Comparison of ENCODE assay signal across 37 mouse cellular contexts in the genomic region with DNA sequence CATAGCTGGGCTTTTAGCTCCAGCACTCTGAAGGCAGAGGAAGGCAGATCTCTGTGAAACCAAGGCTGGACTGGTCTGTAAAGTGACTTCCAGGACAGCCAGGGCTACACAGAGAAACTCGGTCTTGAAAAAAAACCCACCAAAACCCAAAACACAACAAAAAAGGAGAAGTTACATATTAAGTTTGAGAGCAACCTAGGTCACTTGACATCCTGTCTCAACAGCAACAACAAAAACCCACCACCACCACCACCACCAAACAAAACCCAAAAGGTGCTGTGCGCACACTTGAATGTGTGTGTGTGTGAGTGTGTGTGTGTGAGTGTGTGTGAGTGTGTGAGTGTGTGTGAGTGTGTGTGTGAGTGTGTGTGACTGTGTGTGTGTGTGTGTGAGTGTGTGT. TPM values are rescaled to one million over a fixed set of nuclear protein-coding genes. Genes with fewer than 3 reads are reported as not detected.
DNase-seq lines count a peak whose midpoint lies in the region; ATAC-seq and TF ChIP-seq lines count a peak whose summit lies in the region.
"Had no signal": no experiment of that assay in that cellular context is flagged by ENCODE, and none has a peak within 500 bp of the region (broad histone marks: within the 10 kb centered on the region; RNA-seq: fewer than 3 reads in every experiment).

No protein-coding gene starts in this region.

- no peak for TF ChIP-seq POLR2A in spleen, adult 2 months (IDR thresholded peaks at IDR 0.05; ENCODE audit: low read depth, low read length)
- no peak for TF ChIP-seq POLR2A in bone marrow, adult 2 months (IDR thresholded peaks at IDR 0.05; ENCODE audit: borderline replicate concordance, control insufficient read depth, low read depth, low read length)

- H3K36me3 ChIP-seq in spleen, adult 2 months (ENCODE audit: control insufficient read depth, insufficient read depth, low read length) = no peaks in the 10 kb centered on the region
- H3K36me3 ChIP-seq in midbrain, embryonic 15.5 days (replicated peaks) = no peaks in the 10 kb centered on the region
- H3K36me3 ChIP-seq in forebrain, embryonic 12.5 days (replicated peaks) = no peaks in the 10 kb centered on the region
- H3K36me3 ChIP-seq: embryonic facial prominence, embryonic 13.5 days; forebrain, embryonic 10.5 days; heart, embryonic 13.5 days; liver, embryonic 13.5 days; neural tube, embryonic 15.5 days had no signal

- DNase-seq in spleen, adult 2 months (ENCODE audit: low read depth in 1 of 2, low spot score in 2 of 2) = peak in 1 of 2 experiments; percentile 52
- DNase-seq in spleen, adult 18-20 months = no peak
- DNase-seq in adrenal gland, postnatal 10 days = no peak
- DNase-seq: adrenal gland, adult 8-10 months; cerebellum, adult 11-12 months; cerebellum, adult 9-11 months; forebrain, postnatal 0 days; heart, postnatal 10 days; kidney, adult 8-10 months; kidney, postnatal 4 days; left cerebral cortex, postnatal 4 days; liver, embryonic 13.5 days; lung, adult 18-20 months; lung, postnatal 4 days; midbrain, embryonic 14.5 days; right cerebral cortex, postnatal 25 days had no signal

- H3K4me3 ChIP-seq in spleen, adult 2 months (ENCODE audit: extremely low read depth, insufficient read depth, insufficient read length) = no peak overlapping the region
- no peak overlapping the region for H3K4me3 ChIP-seq in bone marrow, adult 2 months (replicated peaks; ENCODE audit: control insufficient read depth, low read depth, low read length)
- no peak overlapping the region for H3K4me3 ChIP-seq in midbrain, embryonic 15.5 days
- no peak overlapping the region for H3K4me3 ChIP-seq in forebrain, embryonic 12.5 days (replicated peaks)
- H3K4me3 ChIP-seq: embryonic facial prominence, embryonic 13.5 days; forebrain, embryonic 10.5 days; heart, embryonic 13.5 days; liver, embryonic 13.5 days; neural tube, embryonic 15.5 days had no signal

- no peaks in the 10 kb centered on the region for H3K9me3 ChIP-seq in midbrain, embryonic 15.5 days
- H3K9me3 ChIP-seq in forebrain, embryonic 12.5 days = no peaks in the 10 kb centered on the region
- H3K9me3 ChIP-seq: embryonic facial prominence, embryonic 13.5 days; forebrain, embryonic 10.5 days; heart, embryonic 13.5 days; liver, embryonic 13.5 days; neural tube, embryonic 15.5 days had no signal

- H3K4me2 ChIP-seq in midbrain, embryonic 15.5 days = no peak overlapping the region
- H3K4me2 ChIP-seq in forebrain, embryonic 12.5 days = no peak overlapping the region
- H3K4me2 ChIP-seq: embryonic facial prominence, embryonic 13.5 days; heart, embryonic 13.5 days; liver, embryonic 13.5 days; neural tube, embryonic 15.5 days had no signal

- peak overlapping the region; percentile 56 for H3K27ac ChIP-seq in spleen, adult 2 months (ENCODE audit: insufficient read depth, low read length)
- peak overlapping the region; percentile 38; the same call in 1 of the 2 replicates for H3K27ac ChIP-seq in bone marrow, adult 2 months (ENCODE audit: control insufficient read depth, insufficient read depth, low read depth, low read length, poor library complexity)
- no peak overlapping the region for H3K27ac ChIP-seq in midbrain, embryonic 15.5 days
- no peak overlapping the region for H3K27ac ChIP-seq in forebrain, embryonic 12.5 days
- H3K27ac ChIP-seq: embryonic facial prominence, embryonic 13.5 days; forebrain, embryonic 10.5 days; heart, embryonic 13.5 days; hindbrain, postnatal 0 days; kidney, postnatal 0 days; liver, embryonic 13.5 days; neural tube, embryonic 15.5 days had no signal

- H3K27me3 ChIP-seq in spleen, adult 2 months (ENCODE audit: control insufficient read depth, insufficient read depth, low read length) = no peaks in the 10 kb centered on the region
- H3K27me3 ChIP-seq in midbrain, embryonic 15.5 days (replicated peaks) = no peaks in the 10 kb centered on the region
- H3K27me3 ChIP-seq in forebrain, embryonic 12.5 days = no peaks in the 10 kb centered on the region
- H3K27me3 ChIP-seq: embryonic facial prominence, embryonic 13.5 days; heart, embryonic 13.5 days; neural tube, embryonic 15.5 days had no signal

- WGBS in spleen, adult 2 months = 26% methylated on average over 2 of the region's 2 CpGs
- 13% methylated on average over 2 of the region's 2 CpGs for WGBS in bone marrow, adult 2 months
- WGBS in midbrain, embryonic 15.5 days = 90% methylated on average over 2 of the region's 2 CpGs
- WGBS in forebrain, embryonic 12.5 days = 85% methylated on average over 2 of the region's 2 CpGs

- H3K9ac ChIP-seq in midbrain, embryonic 15.5 days = no peak overlapping the region
- H3K9ac ChIP-seq in forebrain, embryonic 12.5 days = no peak overlapping the region
- H3K9ac ChIP-seq: embryonic facial prominence, embryonic 13.5 days; forebrain, postnatal 0 days; heart, embryonic 13.5 days; liver, embryonic 13.5 days; neural tube, embryonic 15.5 days had no signal

- peak; percentile 82 for ATAC-seq in megakaryocyte progenitor cell, adult 5-6 weeks (replicated peaks; ENCODE audit: poor library complexity)
- ATAC-seq in midbrain, embryonic 15.5 days (replicated peaks) = no peak
- ATAC-seq in forebrain, embryonic 12.5 days (ENCODE audit: low FRiP score) = no peak
- ATAC-seq: CD4-positive, CD25-positive, alpha-beta regulatory T cell, adult 4 months; forebrain, postnatal 0 days; hindbrain, postnatal 0 days; intestine, embryonic 16.5 days; lung, postnatal 0 days had no signal

- TF ChIP-seq CTCF in spleen, adult 2 months (IDR thresholded peaks at IDR 0.05; ENCODE audit: extremely low read depth, insufficient read depth, insufficient read length, insufficient replicate concordance) = no peak
- no peak for TF ChIP-seq CTCF in bone marrow, adult 2 months (IDR thresholded peaks at IDR 0.05; ENCODE audit: control insufficient read depth, insufficient read depth, low read length)

- peaks cover 6% of the 10 kb centered on the region for H3K4me1 ChIP-seq in spleen, adult 2 months (ENCODE audit: control insufficient read depth, insufficient read depth, insufficient read length)
- H3K4me1 ChIP-seq in bone marrow, adult 2 months (ENCODE audit: control insufficient read depth, insufficient read depth, low read length) = peaks cover 4% of the 10 kb centered on the region
- H3K4me1 ChIP-seq in midbrain, embryonic 15.5 days = no peaks in the 10 kb centered on the region
- no peaks in the 10 kb centered on the region for H3K4me1 ChIP-seq in forebrain, embryonic 12.5 days
- H3K4me1 ChIP-seq: embryonic facial prominence, embryonic 13.5 days; forebrain, embryonic 10.5 days; heart, embryonic 13.5 days; neural tube, embryonic 15.5 days had no signal

RNA-seq across cellular contexts. Expression of gene Miox, which starts 5.5 kb away (rescaled TPM):
- 0.31 and 1.4 TPM in 2 replicates for polyA plus RNA-seq in spleen, adult 2 months (2012; rRNA removed)
- polyA plus RNA-seq in bone marrow, adult 2 months (2011; ENCODE audit: insufficient read depth, insufficient read length, low replicate concordance, missing spikeins) = 15.5 TPM in 1 of 2 replicates, not detected in the other
- total RNA-seq in megakaryocyte progenitor cell, adult 5-6 weeks (2015) = not detected in 2 replicates
- total RNA-seq in megakaryocyte progenitor cell, adult 5-6 weeks (2017) = not detected in 2 replicates
- polyA plus RNA-seq in midbrain, embryonic 15.5 days (2015; fragmentation: Nextera tagmentation; extraction: Ambion mirVana) = not detected in 2 replicates
- 1 to 10 TPM; 1.8 to 3.3 TPM for total RNA-seq in adrenal gland, postnatal 10 days (2021)
- polyA plus RNA-seq in forebrain, embryonic 12.5 days (2016; fragmentation: Nextera tagmentation; extraction: Ambion mirVana) = not detected in 2 replicates
- total RNA-seq: forebrain, postnatal 0 days; gastrocnemius, adult 8-10 months; gastrocnemius, postnatal 4 days; heart, adult 8-10 months; heart, postnatal 10 days; hindbrain, postnatal 0 days; layer of hippocampus, adult 8-10 months; layer of hippocampus, postnatal 25 days; left cerebral cortex, postnatal 4 days had no signal
- polyA plus RNA-seq: CD4-positive, CD25-positive, alpha-beta regulatory T cell, adult 4 months; embryonic facial prominence, embryonic 13.5 days; forebrain, embryonic 10.5 days; forebrain, postnatal 0 days; heart, embryonic 13.5 days; hindbrain, embryonic 11.5 days; hindbrain, postnatal 0 days; limb, embryonic 14.5 days; lung, postnatal 0 days; midbrain, embryonic 14.5 days; neural tube, embryonic 15.5 days; thymus, postnatal 0 days had no signal

RNA-seq across cellular contexts. Expression of gene Lmf2, which starts 15.8 kb away (rescaled TPM):
- 51.5 and 53.6 TPM in 2 replicates for polyA plus RNA-seq in spleen, adult 2 months (2012; rRNA removed)
- 16.7 and 42.0 TPM in 2 replicates for polyA plus RNA-seq in bone marrow, adult 2 months (2011; ENCODE audit: insufficient read depth, insufficient read length, low replicate concordance, missing spikeins)
- 14.0 and 16.6 TPM in 2 replicates for total RNA-seq in megakaryocyte progenitor cell, adult 5-6 weeks (2015)
- total RNA-seq in megakaryocyte progenitor cell, adult 5-6 weeks (2017) = 7.4 and 11.7 TPM in 2 replicates
- 30.5 and 35.0 TPM in 2 replicates for polyA plus RNA-seq in midbrain, embryonic 15.5 days (2015; fragmentation: Nextera tagmentation; extraction: Ambion mirVana)
- 10 to 100 TPM; 38.6 to 41.9 TPM for total RNA-seq in adrenal gland, postnatal 10 days (2021)
- 45.6 and 47.0 TPM in 2 replicates for polyA plus RNA-seq in forebrain, embryonic 12.5 days (2016; fragmentation: Nextera tagmentation; extraction: Ambion mirVana)

RNA-seq across cellular contexts. Expression of gene Ncaph2, which starts 15.8 kb away (rescaled TPM):
- polyA plus RNA-seq in spleen, adult 2 months (2012; rRNA removed) = 113 and 131 TPM in 2 replicates
- 144 and 191 TPM in 2 replicates for polyA plus RNA-seq in bone marrow, adult 2 months (2011; ENCODE audit: insufficient read depth, insufficient read length, low replicate concordance, missing spikeins)
- total RNA-seq in megakaryocyte progenitor cell, adult 5-6 weeks (2015) = 82.4 and 115 TPM in 2 replicates
- 96.7 and 97.9 TPM in 2 replicates for total RNA-seq in megakaryocyte progenitor cell, adult 5-6 weeks (2017)
- polyA plus RNA-seq in midbrain, embryonic 15.5 days (2015; fragmentation: Nextera tagmentation; extraction: Ambion mirVana) = 115 and 121 TPM in 2 replicates
- 100 to 1,000 TPM in 1 of 2 experiments, 10 to 100 TPM in 1; 89.2 to 103 TPM for total RNA-seq in adrenal gland, postnatal 10 days (2021)
- 186 and 191 TPM in 2 replicates for polyA plus RNA-seq in forebrain, embryonic 12.5 days (2016; fragmentation: Nextera tagmentation; extraction: Ambion mirVana)

RNA-seq across cellular contexts. Expression of gene Adm2, which starts 17.2 kb away (rescaled TPM):
- 3.5 and 6.5 TPM in 2 replicates for polyA plus RNA-seq in spleen, adult 2 months (2012; rRNA removed)
- polyA plus RNA-seq in bone marrow, adult 2 months (2011; ENCODE audit: insufficient read depth, insufficient read length, low replicate concordance, missing spikeins) = 2.7 TPM in 1 of 2 replicates, not detected in the other
- total RNA-seq in megakaryocyte progenitor cell, adult 5-6 weeks (2015) = not detected in 2 replicates
- total RNA-seq in megakaryocyte progenitor cell, adult 5-6 weeks (2017) = not detected in 2 replicates
- not detected in 2 replicates for polyA plus RNA-seq in midbrain, embryonic 15.5 days (2015; fragmentation: Nextera tagmentation; extraction: Ambion mirVana)
- not detected for total RNA-seq in adrenal gland, postnatal 10 days (2021)
- polyA plus RNA-seq in forebrain, embryonic 12.5 days (2016; fragmentation: Nextera tagmentation; extraction: Ambion mirVana) = not detected in 2 replicates
- total RNA-seq: adrenal gland, adult 8-10 months; forebrain, postnatal 0 days; gastrocnemius, adult 8-10 months; gastrocnemius, postnatal 4 days; heart, adult 8-10 months; heart, postnatal 10 days; hindbrain, postnatal 0 days; layer of hippocampus, adult 8-10 months; layer of hippocampus, postnatal 25 days; left cerebral cortex, postnatal 4 days had no signal
- polyA plus RNA-seq: CD4-positive, CD25-positive, alpha-beta regulatory T cell, adult 4 months; embryonic facial prominence, embryonic 13.5 days; forebrain, postnatal 0 days; hindbrain, postnatal 0 days; midbrain, embryonic 14.5 days; neural tube, embryonic 15.5 days had no signal

RNA-seq across cellular contexts. Expression of gene Sbf1, which starts 24.6 kb away (rescaled TPM):
- 320 and 349 TPM in 2 replicates for polyA plus RNA-seq in spleen, adult 2 months (2012; rRNA removed)
- 54.0 and 160 TPM in 2 replicates for polyA plus RNA-seq in bone marrow, adult 2 months (2011; ENCODE audit: insufficient read depth, insufficient read length, low replicate concordance, missing spikeins)
- total RNA-seq in megakaryocyte progenitor cell, adult 5-6 weeks (2015) = 92.1 and 94.9 TPM in 2 replicates
- 50.0 and 52.1 TPM in 2 replicates for total RNA-seq in megakaryocyte progenitor cell, adult 5-6 weeks (2017)
- 106 and 112 TPM in 2 replicates for polyA plus RNA-seq in midbrain, embryonic 15.5 days (2015; fragmentation: Nextera tagmentation; extraction: Ambion mirVana)
- total RNA-seq in adrenal gland, postnatal 10 days (2021) = 10 to 100 TPM; 80.3 to 85.7 TPM
- 82.5 and 88.9 TPM in 2 replicates for polyA plus RNA-seq in forebrain, embryonic 12.5 days (2016; fragmentation: Nextera tagmentation; extraction: Ambion mirVana)

Comparison
In these comparisons a context has a peak if more than half of its experiments do, and no peak if none do; other contexts are left out.
1. H3K27ac ChIP-seq: peak in spleen, adult 2 months (single experiment) and bone marrow, adult 2 months (single experiment); none in midbrain, embryonic 15.5 days (single experiment) and forebrain, embryonic 12.5 days (single experiment).